Mouse (Mus musculus) pancreas, adult 10 weeks (tissue): ENCODE measurements around the gene Elavl3. TPM values are rescaled to one million over a fixed set of nuclear protein-coding genes. Genes with fewer than 3 reads are reported as not detected.

ENCODE experiments used
- polyA plus RNA-seq: library from polyadenylated mRNA; stranded (reverse); fragments of 350-450 nt; fragmentation: Illumina TruSeq; extraction: RNeasy Lipid Tissue Mini Kit (QIAGEN cat#74804); gene quantifications from one replicate; pipeline ENCODE4 v1.2.3, GENCODE M21; 2015; ENCODE audit warnings: low read depth, low replicate concordance; ENCODE audit not compliant: insufficient read depth

The Elavl3 gene
- 0.20 TPM for polyA plus RNA-seq

DNA sequence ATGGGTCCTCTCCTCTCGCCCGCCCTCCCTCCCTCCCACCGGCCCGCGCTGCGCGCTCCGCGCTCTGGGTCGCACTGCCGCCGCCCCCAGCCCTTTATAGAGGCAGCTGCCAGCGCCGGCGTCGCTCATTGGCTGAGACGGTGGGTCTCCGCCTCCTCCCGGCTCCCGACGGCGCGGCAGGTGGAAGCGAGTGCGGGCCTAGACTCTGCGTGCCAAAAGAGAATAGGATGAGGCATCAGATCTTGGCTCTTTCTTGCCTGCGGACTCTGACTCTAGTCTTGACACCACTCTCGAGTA lies at the start of gene Elavl3:
Gene Elavl3, minus strand, starts transcription at position 66 of the 297 bp plus-strand sequence.

DNA sequence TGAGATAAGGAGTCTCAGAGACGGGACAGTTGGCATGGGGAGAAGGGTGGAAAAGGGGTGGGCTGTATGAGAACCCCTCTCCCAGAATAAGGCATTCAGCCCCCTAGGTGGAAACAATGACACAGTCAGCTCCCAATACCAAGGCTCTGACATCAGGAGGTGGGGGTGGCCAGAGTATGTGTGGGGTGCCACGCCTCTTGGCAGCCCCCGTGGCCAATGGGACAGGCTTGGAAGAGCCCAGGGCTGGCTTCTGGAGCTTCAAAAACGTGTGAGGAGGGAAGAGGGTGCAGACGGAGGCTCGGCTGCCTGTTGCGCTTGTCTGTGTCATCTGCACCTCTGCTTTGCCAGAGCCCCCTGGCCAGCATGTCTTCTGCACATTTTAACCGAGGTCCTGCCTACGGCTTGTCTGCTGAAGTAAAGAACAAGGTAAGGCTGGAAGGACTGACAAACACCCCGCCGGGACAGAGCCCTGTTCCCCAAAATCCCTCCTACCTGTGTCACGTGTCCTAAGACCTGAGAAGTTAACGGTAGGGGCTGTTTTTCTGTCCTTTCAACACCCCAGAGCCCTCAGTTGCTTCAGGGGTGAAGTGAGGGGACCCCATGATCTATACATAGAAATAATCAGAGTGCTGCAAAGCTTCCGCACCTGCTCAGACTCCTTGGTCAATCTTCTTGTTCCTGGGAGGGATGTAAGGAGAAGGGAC lies 47.3 kb upstream of the Elavl3 start, which contains the start of gene Cnn1:
Gene Cnn1, plus strand, starts transcription at position 224 of the 704 bp plus-strand sequence.

DNA sequence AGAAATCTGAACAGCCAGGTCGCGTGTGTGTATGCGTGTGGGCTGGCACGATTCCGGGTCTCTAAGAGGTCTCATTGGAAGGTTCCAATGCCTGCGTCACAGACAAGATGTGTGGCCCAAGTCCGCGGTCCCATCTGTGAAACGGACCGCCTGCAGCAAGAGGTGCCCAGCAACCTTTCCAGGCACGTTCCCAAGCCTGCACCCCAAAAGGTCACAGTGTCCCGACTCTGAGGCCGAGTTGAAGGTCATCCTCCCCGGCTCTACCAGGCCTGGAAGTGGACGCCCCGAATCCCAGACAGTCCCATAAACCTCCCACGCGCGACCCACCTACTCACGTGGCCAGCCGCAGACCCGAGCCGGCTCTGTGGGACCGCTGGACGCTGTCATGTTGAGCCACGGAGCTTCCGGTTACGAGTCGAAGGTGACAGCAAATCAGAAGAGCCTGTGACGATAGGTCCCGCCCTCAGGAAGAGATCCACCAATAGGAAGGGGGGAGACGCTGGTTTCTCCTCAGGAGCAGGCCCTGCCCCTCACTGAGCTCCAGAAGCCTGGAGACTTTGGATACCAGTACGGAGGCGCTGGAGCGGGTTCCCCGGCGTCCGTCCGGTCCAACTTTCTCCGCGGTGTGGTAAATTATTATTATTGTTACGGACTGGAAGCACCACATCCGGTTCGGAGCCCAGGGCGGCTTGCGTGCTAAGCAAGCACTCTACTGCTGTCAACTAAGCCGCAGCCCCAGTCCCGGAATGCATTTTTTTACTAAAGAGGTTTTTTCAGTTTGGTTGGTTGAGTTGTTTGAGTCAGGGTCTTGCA lies 33.4 kb upstream of the Elavl3 start, which contains the start of gene Ecsit:
Gene Ecsit, minus strand, starts transcription at position 417 of the 813 bp plus-strand sequence.

DNA sequence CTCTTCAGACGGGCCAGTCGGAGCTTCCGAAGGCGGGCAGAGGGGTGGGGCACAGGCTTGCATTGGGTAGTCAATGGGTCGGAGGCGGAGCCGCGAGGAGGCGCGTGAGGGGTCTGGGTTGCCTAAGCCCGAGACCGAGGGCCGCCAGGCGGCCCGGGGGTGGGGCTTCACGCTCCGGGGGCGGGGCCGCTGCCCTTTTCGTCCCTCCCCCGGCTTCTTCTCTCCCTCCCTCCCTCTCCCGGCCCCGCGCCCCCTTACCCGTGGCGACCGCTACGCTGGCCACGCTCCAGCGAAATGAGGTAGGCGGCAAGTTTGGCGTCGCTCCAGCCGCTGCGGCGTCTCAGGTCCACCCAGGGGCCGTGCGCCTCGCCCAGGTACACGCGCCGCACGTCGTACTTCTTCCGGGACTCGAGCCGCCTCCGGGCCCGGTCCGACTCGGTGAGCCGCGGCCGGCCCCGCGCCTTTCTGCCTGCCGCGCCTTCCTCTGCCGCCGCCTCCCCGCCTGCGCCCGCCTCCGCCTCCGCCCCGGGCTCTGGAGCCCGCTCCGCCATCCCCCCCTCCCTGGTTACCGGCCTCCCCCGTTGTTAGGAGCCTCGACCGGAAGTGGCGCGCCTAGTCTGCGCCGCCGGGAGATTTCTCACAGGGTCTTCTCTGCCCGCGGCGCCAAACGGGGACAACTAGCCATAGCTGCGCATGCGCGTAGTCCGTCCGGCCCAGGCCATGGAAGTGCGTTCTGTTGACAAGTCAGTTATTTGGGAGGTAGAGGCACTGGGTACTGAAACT lies 19.2 kb upstream of the Elavl3 start, which contains the start of the genes Gm49318 and Zfp653:
Gene Gm49318, minus strand, starts transcription at position 469 of the 783 bp plus-strand sequence.
Gene Zfp653, minus strand, starts transcription at position 586 of the 783 bp plus-strand sequence.

DNA sequence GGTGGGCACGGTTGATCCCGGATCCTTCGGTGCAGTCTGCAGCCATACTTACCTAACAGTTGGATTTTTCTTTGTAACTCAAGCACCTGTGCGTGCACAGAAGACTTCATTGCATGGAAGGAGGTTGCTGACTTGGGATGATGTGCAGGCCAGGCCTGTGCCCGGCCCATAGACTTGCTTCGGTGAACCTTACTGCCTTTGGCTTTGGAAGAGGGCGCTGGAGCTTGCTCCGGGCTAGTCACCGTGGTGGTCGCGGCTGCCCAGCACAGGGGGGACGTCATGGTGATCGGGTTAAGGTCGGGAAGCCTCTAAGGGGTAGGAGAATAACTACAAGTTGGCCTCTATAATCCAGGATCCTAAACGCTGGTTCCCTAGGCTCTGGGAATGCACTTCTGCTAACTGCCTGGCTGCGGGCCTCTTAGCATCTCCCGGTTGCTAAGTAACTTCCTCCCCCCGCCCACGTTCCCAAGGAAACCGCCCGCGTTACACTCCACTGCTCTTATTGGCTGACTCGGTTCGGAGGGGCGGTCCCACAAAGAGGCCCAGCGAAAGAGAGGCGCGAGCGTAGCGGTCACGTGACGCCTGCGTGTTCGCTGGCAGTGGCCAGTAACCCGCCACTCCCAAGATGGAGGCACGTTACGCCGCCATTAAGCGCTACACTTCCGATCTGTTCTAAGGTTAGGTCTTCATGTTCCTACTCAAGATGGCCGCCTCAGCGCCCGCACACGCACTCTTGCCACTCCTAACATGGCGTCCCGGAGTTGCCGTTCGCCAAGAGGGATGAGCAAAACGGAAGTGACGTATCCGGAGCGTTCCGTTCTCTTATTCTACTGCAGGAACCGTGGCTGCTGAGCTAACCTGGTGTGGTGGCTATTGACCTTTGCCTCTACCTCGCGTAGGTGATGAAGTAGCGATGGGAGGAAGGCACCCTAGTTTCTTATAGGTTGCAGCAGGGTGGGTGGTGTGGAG lies 49.3 kb downstream of the Elavl3 start, which contains the start of the genes Ccdc151 and Prkcsh:
Gene Ccdc151, minus strand, starts transcription at position 441 of the 969 bp plus-strand sequence.
Gene Prkcsh, plus strand, starts transcription at position 613 of the 969 bp plus-strand sequence.

DNA sequence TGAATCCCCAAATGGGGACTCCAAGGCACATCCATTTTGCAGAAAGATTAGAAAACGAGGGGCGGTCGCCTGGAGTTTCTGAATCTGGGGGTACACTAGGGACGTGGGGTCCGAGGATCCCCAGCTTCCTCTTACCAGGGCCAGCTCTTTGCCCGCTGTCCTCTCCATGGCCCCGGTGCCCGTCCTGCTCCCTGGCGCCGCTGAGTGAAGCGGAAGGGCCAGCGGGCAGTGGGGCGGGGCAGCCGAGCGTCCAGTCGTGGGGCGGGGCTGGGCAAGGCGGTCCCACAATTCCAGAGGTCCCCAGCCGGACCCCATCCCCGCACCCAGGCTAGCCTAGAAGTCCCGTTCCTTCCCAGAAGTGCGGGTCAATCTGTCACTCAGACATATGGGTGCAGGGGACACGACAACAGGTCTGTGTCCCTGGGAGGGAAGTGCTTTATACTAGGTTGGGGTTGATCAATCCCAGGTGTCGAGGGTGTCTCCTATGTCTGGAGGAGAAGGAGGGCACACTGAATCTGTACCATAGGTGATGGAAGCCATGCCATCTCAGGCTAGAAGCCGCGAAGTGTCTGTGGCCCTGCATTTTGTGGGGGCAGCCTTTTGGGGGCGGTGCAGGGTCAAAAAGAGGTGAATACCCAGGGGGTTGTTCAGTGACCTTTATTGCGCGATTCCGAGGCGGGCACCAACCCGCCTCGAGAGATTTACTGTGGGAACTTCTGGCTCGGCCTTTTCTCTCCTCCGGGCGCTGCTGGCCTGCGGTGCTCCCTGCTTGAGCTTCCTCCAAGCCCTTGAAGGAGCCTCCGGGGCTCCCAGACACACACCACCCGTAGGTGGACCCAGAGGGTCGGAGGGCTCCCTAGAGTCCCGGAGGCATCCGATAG lies 62.4 kb downstream of the Elavl3 start, which contains the start of gene Rgl3:
Gene Rgl3, minus strand, starts transcription at position 217 of the 881 bp plus-strand sequence.

Other genes with a start within 250 kb of the Elavl3 start
- gene Angptl8, start 216.5 kb downstream of the Elavl3 start, polyA plus RNA-seq: 10.6 TPM
- 15.0 TPM for gene Dock6, start 199.4 kb downstream of the Elavl3 start, polyA plus RNA-seq
- 25.1 TPM for gene Rab3d, start 133.8 kb downstream of the Elavl3 start, polyA plus RNA-seq
- gene Ccdc159, start 124.6 kb downstream of the Elavl3 start, polyA plus RNA-seq: 3.1 TPM
- 27.1 TPM for gene Tmem205, start 124.5 kb downstream of the Elavl3 start, polyA plus RNA-seq
- gene Plppr2, start 115.0 kb downstream of the Elavl3 start, polyA plus RNA-seq: 4.7 TPM
- gene Swsap1, start 96.3 kb downstream of the Elavl3 start, polyA plus RNA-seq: 3.1 TPM
- gene Epor, start 88.5 kb downstream of the Elavl3 start, polyA plus RNA-seq: not detected
- gene Rgl3, start 62.6 kb downstream of the Elavl3 start, polyA plus RNA-seq: 8.2 TPM
- gene Ccdc151, start 49.4 kb downstream of the Elavl3 start, polyA plus RNA-seq: not detected
- 16.0 TPM for gene Prkcsh, start 49.2 kb downstream of the Elavl3 start, polyA plus RNA-seq
- 1.6 TPM for gene Gm49318, start 19.2 kb upstream of the Elavl3 start, polyA plus RNA-seq
- 3.8 TPM for gene Zfp653, start 19.4 kb upstream of the Elavl3 start, polyA plus RNA-seq
- gene Ecsit, start 33.4 kb upstream of the Elavl3 start, polyA plus RNA-seq: 7.1 TPM
- gene Cnn1, start 47.2 kb upstream of the Elavl3 start, polyA plus RNA-seq: 3.7 TPM
- 31.4 TPM for gene Elof1, start 65.1 kb upstream of the Elavl3 start, polyA plus RNA-seq
- gene Acp5, start 83.7 kb upstream of the Elavl3 start, polyA plus RNA-seq: 7.5 TPM
- 9.3 TPM for gene Pigyl, start 104.8 kb upstream of the Elavl3 start, polyA plus RNA-seq
- gene Zfp872, start 136.1 kb upstream of the Elavl3 start, polyA plus RNA-seq: 0.63 TPM
- gene Zfp809, start 173.7 kb upstream of the Elavl3 start, polyA plus RNA-seq: 11.5 TPM
- not detected for gene Zfp599, start 207.9 kb upstream of the Elavl3 start, polyA plus RNA-seq